Mouse (Mus musculus) thymus, postnatal 0 days (tissue): ENCODE results near the gene Acp2. TPM values are rescaled to one million over a fixed set of nuclear protein-coding genes. Genes with fewer than 3 reads are reported as not detected.
A peak's percentile ranks its signal among the peaks of the same experiment; 100 is the strongest.

Source experiments
- DNase-seq: peaks from one replicate; pipeline ENCODE4 v3.0.0-alpha.2; 2015; ENCODE audit warnings: low spot score
- polyA plus RNA-seq: library from polyadenylated mRNA; unstranded; fragments of >200 nt; fragmentation: Nextera tagmentation; extraction: Ambion mirVana; gene quantifications from 2 replicates; pipeline ENCODE4 v1.2.1, GENCODE M21; 2015

The Acp2 gene
- polyA plus RNA-seq, 1 experiment from 2014 or later = 15.6 TPM

DNA sequence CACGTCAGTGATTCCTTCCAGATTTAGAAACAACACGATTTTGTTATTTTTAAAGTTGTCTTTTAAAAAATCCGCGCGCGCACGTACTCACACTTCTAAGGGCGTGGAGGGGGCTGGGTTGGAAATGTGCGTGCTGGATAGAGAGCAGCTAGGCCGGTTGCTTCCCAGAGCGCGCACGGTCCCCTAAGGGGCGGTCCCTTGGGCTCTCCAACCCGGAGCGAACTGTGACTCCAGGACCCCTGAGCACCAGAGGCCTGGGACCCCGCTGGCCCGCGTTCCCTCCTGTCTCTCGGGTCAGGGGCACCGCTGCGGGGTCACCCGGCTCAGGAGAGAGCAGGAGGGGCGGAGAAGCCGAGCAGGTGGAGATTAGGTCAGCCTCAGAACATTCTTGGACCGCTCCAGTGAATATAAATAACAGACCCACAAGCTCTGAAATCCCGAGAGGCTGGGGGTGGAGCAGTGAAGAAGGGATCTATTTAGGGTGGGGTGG is 53.0 kb downstream of the Acp2 start, which contains the start of gene Pacsin3:
Gene Pacsin3, plus strand, starts transcription at position 294 of the 490 bp plus-strand sequence.
- DNase-seq = no peak

DNA sequence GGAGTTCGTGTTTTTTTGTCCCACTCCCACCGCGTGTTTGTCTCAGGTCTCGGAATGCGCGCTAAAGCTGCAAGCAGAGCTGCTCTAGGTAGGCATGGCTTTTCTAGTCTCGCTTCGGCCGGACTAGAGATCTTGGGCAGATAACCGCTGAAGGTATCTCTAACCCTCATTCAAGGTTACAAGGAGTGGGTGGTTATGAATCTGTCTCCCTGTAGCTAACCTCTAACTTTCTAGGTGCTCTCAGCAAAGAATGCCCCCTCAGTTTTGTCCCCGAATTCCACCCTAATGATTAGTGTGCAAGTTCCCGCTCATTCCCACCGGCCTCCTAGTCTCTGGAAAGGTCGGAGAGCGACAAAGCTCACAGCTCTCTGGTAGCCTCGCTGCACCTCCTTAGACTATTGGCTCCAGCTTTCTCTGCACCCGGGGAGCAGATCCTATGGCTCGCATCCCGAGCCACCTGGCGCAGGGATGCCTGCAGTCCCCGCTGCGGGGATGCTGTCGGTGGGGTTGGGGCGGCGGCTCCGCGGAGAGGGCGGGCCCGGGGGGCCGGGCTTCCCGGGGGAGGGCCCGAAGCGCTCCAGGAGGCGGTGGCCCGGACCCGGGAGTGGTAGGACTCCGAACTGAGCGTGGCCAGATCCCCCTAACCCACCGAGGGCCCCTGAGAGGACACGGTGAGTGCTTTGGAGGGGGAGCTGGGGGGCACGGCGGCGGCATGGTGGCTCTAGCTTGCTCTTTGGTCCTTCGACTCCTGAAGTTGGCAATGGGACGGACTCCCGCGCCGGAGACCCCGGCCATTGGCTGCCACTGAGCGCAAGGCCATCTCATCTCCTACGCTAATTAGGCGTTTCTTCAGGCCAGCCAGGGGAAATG is 53.8 kb downstream of the Acp2 start:
- DNase-seq = peak; percentile 32

DNA sequence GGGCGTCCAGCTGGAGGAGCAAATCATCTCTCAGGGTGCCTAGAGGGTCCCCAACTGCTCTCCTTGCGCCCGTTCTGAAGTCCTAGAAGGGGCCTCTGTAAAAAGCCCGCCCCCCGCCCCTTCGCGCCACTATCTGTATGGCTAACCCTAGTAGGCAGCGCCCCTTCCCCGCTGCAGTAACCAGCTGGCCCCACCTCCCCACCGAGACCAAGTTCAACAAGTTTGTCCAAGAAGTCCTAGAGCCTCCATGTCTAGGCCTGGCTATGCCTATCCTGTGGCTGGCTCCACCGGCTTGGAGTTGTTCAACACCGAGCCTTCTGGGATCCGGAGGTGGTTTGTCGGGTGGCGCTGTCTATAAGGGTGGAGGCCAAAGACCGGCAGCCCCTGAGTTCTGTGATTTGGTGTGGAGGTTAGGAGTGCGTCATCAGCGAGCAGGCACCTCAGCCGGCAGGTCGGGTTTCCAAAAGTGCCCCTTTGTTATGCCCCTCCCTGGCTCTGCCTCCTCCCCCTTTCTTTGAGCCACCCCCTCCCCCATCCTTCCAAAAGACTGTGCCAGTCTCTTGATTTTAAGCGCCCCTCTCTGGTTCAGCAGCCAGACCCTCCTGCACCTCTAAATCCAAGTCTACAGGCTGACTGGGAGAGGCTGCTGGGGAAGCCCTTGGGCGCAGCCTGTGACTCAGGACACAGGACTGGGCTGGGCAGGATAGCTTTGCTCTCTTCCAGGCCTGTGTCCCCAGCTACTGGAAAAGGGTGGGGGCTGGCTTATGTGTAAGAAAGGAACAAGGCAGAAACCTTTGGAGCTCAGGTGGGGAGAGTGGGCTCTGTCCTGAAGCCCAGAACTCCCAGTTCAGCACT is 54.7 kb downstream of the Acp2 start:
- DNase-seq = no peak

DNA sequence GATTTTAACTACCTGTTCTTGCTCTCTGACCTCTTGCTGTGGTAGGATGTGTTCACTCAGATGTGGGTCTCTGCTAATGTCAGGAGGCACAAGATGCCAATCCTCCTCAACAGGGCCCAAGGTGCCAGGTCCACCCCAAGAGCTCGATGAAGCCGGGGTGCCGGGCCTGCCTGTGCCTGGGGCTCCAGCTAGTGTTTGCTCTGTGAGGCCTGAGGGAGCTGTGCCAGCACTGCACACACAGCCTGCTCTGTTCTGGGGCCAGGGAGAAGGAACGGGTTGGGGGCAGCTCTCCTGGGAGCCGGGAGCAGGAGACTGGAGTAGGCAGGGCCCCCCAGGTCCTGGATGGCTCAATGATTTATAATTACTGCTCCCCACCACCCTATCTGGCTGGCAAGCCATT is 55.4 kb downstream of the Acp2 start:
- DNase-seq = no peak

DNA sequence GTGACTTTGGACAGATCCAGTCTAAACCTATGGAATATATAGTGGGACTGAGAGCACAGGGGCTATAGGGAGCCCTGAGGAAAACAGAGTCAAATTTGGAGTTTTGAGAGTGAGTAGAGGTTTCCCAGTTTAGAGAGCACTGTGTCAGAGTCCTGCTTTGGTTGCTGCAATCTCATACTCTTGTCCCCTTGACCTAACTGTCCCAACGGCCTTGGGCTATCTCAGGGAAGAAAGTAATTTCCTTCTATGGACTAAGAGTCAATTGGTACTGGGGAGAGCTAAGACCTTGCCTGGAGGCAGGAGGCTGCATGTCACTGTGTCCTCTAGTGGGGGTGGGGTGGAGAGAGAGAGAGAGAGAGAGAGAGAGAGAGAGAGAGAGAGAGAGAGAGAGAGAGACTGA is 56.1 kb downstream of the Acp2 start:
- DNase-seq = no peak

DNA sequence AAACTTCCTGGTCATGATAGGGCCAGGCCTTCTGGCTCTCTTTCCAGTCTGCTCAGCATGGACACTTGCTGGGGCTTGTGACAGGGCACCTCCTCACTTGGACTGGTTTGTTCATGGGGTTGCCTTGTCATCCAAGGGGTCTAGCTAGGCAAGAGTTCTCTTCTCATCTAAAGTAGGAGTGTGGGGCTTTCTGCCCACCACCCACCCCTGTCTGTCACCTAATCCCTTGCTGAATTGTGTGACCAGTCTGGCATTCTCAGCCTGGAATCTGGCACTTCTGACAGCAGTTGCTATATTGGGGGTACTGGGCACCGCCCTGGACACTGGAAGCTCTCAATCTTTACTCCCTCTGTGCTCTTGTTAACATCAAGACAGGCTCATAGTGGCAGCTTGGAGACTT is 56.8 kb downstream of the Acp2 start:
- DNase-seq = no peak

Other genes with a start within 250 kb of the Acp2 start
- 8.3 TPM in 2 replicates for gene Rapsn, start 167.3 kb upstream of the Acp2 start, polyA plus RNA-seq
- gene Psmc3, start 148.9 kb upstream of the Acp2 start, polyA plus RNA-seq = 302 and 307 TPM in 2 replicates
- gene Slc39a13, start 132.5 kb upstream of the Acp2 start, polyA plus RNA-seq = 15.1 and 16.4 TPM in 2 replicates
- gene Spi1, start 120.5 kb upstream of the Acp2 start, polyA plus RNA-seq = 13.8 and 14.0 TPM in 2 replicates
- 0.18 and 0.36 TPM in 2 replicates for gene Mybpc3, start 84.7 kb upstream of the Acp2 start, polyA plus RNA-seq
- gene Madd, start 19.0 kb upstream of the Acp2 start, polyA plus RNA-seq = 15.9 and 27.0 TPM in 2 replicates
- 7.2 and 9.6 TPM in 2 replicates for gene Nr1h3, start 51 bp upstream of the Acp2 start, polyA plus RNA-seq
- gene Ddb2, start 34.1 kb downstream of the Acp2 start, polyA plus RNA-seq = 33.7 and 35.8 TPM in 2 replicates
- gene Pacsin3, start 53.1 kb downstream of the Acp2 start, polyA plus RNA-seq = 4.3 and 5.9 TPM in 2 replicates
- gene Arfgap2, start 62.1 kb downstream of the Acp2 start, polyA plus RNA-seq = 95.7 and 99.8 TPM in 2 replicates
- gene 1110051M20Rik, start 241.8 kb downstream of the Acp2 start, polyA plus RNA-seq = 24.5 and 25.2 TPM in 2 replicates